Mouse (Mus musculus) heart, adult 9 months (tissue): ENCODE results near the gene Gpank1.

Source experiments
- DNase-seq, 2 experiments: peaks; one replicate each; pipeline ENCODE4 v3.0.0; 2022; ENCODE audit warnings: low spot score in 2 of 2

Gpank1 gene

DNA sequence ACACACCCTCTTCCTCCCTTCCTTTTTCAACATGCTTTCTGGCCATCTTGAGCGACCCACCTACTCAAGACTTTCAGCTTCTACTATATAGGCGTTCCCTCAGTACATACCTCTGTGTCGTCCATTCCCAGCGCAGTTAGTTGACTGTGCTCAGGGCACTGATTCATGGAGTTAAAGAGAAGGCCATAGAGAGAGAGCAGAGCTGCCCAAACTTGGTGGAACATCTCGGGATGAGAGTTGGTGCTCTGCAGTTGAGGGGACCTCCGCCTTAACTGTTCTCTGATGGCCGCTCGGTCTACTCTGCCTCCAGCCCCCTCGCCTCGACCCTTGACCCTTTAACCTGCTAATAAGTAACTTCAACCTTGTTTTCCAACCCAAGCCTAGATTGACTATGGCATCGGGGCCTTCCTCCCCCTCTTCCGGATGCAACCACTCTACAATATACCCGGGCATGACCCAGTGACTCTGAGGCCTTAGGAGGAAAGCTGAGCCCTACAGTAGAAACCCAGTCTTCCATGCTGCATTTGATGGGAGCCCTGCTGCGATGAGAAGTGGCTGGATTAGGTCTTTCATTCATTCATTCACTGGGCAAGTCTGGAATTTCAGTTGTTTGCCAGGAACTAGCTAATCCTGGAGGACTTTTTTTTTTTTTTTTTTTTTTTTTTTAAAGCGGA, 10.4 kb downstream of the Gpank1 start, which contains the start of gene Apom:
TSS of gene Apom (minus strand) at position 551 of the 674 bp plus-strand sequence.
- DNase-seq: no peak

DNA sequence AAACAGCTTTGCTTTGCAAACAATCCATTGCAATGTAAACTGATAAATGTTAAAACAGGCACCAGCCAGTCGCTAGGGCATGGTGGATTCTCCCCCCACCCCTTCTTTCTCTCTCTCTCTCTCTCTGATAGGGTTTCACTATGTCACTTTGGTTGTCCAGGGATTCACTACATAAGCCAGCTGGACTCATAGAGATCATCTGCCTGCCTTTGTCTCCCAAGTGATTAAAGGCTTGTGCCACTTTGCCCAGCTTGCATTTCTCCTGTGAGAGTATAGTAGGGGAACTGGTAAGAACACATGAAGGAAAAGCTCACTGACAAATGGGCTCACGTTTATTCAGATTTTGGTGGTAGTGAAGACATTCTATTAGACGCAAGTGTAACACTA, 10.9 kb downstream of the Gpank1 start:
- DNase-seq: no peak

DNA sequence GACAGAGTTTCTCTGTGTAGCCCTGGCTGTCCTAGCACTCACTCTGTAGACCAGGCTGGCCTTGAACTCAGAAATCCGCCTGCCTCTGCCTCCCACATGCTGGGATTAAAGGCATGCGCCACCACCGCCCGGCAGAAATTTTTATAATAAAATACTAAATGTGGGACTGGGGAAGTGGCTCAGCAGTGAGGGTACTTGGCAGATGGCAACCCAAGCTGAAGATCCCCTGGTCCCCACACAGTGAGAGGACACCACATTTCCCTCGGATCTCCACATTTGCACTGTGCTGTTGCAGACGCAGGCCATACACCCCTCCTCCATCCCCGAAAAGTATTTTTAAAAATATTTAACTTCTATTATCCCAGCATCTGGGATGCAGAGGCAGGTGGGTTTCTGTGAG, 12.3 kb downstream of the Gpank1 start:
- no peak for DNase-seq

DNA sequence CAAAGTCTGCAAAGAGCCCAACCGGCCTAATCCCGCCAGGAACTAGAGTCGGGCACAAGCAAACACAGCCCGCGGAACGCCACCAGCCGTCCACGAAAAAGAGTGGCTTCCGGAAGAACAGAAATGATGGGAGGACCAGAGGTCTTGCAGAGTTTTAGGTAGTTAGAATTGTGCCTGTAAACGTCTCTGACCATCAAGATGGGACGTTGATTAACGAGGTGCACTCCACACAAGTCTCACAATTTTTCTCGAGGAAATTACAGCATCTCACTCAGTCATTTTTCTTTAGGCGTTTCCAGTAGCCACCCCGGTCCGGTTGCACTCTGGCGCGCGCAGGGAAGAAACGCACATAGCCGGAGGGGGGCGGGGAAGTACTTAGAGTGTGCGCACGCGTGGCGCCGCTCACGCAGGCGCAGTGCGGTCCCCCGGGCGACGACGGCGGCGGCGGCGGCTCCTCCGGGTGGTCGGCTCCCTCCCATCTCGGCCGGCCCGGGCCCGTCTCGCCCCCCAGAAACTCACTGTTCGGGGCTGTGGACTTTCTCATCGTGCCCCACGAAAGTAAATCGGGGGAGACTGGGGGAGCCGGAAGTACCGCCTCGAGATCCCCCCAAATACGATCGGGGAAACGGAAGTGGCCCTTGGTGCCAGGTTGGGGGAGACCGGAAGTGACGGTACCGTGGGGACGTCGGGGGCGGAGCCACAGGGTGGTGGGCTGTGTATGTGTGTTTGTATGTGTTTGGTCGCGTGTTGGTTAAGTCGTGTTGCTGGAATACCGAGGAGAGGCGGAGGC, 13.7 kb downstream of the Gpank1 start, which contains the start of gene Bag6:
TSS of gene Bag6 (plus strand) at position 378 of the 790 bp plus-strand sequence.
- peak; percentile 96 for DNase-seq

DNA sequence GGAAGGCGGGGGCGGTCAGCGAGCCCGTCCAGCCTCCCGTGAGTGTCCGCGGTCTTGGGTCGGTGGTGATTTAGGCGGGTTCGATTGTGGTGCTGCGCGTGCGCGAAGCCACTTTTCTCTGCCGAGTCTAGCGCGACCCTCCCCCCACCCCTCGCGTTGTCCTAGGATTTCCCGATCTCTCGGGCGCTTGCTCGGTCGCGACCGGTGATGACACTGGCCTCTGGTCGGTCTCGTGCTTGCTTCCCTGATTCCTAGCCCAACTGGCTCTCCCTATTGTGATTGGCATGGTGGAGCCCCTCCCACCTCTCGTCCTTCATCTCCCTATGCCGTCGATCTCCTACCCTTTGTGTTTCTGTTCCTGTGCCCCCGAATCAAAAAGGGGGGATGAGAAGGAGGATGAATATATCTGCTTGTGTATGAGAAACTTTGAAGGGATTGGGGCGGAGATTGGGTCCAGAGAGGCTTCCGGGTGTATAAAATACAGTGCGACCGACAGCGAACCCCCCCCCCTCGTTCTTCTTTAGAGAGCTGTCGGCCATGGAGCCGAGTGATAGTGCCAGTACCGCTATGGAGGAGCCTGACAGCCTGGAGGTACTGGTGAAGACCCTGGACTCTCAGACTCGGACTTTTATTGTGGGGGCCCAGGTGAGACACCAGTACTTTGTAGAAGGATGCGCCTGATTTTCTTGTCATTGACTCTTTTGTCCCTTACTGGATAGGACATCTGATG, 14.5 kb downstream of the Gpank1 start:
- DNase-seq: no peak

DNA sequence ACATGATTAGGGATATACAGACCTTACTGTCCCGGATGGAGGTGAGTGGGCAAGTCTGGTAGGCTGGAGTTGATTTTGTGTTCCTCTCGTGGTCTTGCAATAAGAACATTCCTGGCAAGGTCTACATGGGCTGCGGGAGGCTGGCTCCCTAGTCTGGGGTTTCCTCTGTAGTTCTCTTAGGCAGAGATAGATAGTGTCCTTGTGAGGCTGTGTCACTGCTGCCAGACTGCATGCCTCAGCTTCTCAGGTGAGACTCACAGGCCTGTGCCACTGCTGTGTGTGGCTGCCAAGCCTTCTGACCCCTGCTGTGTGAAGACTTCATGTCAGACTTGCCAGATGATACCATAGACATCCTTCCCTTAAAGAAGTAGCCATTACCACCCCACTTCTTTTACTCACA, 18.0 kb downstream of the Gpank1 start:
- no peak for DNase-seq

DNA sequence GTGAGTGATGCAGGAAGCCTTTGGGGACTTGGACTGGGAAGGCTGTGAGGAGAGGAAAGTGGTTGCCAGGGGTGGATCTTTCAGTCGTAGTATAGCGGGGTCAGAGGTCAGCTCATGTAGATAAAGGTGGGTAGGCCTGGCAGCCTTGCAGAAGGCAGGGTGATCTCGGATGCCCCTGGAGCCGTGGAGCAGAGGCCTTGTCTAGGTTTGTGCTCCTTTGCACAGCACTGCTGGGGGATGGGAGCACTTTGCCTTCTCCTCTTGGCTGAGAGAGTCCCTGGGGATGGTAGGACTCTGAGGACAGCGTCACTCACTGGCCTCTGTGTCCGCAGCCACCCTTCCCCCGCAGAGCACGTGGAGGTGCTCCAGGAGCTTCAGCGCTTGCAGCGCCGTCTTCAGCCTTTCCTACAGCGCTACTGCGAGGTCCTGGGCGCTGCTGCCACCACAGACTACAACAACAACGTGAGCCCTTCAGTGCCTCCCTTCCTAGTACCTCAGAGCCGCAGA, 19.3 kb downstream of the Gpank1 start:
- DNase-seq: no peak

DNA sequence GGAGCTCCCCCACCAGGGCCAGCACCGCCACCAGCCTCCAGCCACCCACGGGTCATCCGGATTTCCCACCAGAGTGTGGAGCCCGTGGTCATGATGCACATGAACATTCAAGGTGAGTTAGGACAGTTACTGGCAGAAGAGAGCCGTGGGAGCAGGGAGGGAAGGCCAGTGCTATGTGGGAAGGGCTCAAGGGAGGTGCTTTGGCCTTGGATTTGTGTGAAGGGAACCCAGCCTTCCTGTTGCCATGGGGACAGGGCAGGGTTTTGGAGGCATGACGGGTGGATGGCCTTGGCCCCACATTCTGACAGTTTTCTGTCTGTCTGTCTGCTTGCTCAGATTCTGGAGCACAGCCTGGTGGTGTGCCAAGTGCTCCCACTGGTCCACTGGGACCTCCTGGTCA, 20.7 kb downstream of the Gpank1 start:
- DNase-seq: no peak

DNA sequence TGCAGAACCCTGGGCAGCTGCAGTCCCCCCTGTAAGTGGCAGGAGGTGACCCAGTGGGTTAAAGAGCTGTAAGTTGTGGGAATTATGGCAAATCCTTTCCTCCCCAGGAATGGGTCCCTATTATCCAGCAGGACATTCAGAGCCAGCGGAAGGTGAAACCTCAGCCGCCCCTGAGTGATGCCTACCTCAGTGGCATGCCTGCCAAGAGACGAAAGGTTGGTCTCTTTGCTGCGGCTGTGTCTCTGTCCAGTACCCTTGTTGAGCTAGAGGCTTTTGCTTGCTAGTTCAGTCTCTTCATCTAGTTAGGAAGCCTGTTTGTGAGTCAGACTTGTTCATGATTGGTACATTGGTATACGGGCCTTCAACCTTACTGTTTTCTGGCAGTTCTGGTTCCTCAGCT, 24.9 kb downstream of the Gpank1 start:
- no peak for DNase-seq

DNA sequence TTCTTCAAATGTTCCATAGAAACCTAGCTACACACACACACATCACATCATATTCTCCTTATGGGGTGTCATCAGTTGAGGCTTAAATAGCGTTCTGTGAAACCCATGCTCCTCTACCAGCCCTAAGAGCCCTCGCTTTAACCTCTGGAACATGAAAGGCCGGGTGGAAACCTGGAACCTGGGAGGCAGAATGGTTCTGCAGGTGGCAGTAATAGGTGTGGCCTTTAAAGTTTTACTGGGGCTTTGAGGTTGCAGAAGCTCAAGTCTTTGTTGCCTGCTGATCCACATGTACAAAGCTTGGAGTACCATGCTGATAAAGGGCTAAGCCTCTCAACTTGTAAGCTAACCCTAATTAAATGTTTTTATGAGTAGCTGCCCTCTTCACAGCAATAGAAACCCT, 26.1 kb downstream of the Gpank1 start:
- DNase-seq: no peak

DNA sequence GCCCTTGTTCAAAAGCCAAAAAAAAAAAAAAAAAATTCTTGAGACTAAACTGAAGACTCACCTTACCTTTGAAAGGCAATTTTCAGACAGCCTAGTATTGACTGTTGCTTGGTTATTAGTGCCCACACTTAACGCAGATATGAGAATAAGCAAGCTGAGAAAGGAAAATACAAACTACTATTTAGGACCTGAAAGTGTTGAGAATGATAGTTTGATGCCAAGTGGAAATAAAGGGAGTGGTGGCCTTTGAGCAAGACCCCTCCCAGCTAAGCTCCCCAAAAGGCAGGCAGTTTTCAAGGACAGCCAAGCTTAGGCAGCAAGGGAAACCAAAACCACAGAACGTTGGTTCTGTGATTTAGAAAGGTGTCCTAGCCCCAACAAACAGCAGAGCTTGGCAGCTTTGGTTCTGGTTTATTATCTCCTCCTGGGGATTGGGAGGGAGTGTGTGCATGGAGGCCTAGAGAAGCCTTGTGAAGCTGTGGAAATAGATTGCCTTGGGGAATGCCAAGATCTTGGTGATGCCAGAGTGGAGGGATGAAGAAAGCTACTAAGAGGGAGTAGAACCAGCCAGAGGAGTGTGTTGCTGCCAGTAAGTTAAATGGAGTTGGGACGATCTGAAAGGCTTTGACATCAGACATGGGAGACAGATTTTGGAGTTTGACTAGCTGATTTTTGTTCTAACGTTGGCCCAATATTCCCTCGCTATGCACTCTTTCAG, 26.8 kb downstream of the Gpank1 start:
- DNase-seq: no peak

DNA sequence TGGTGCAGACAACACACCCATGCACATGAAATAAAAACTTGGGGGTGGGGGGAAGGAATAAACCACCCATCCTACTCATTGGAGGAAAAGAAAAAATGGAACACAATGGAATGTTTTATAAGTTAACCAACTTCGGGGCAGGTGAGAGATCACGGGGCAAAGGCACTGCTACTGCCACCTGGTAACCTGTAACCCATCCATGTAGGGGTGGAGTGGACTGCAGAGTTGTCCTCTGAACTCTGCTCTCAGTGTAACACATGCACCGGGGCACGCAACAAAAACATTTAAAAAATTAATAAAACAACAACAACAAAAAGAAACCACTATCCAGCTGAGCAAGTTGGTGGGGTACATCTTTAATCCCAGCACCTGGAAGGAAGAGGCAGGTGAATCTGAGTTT, 30.9 kb downstream of the Gpank1 start:
- no peak for DNase-seq

DNA sequence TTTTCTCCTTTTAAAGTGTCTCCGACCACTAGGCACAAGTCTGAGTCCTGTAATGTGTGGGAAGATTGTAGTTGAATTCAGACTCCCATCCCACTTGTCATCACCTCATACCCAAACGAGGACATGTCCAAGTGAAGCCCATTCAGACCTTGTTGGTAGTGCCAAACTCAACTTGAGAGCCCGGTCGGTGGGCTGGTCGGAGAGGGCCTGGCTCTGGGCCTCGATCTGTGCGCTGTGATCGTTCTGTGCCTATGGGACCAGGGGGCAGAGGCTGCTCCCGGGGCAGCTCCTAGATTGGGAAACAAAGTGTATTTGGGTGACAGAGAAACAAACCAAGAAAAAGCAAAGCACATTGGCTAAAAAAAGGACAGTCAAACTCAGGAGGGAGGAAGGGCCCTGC, 31.8 kb downstream of the Gpank1 start:
- no peak for DNase-seq

DNA sequence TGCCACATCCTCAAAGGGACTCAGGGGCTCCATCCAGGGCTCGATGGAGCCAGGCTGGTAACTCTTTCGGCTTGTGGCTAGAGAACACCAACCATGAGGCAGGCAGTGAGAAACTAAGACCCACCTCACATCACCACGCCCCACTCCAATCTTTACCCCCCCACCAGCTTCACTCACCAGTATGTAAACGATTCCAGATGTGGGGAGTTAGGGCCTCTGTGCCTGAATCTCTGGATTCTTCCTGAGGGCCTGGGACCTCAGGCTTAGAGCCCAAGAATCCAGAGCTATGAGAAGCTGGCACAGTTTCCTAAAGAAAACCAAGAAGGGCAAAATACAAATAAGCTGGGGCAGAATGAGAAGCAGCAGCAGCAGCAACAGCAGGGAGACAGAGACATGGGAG, 32.7 kb downstream of the Gpank1 start:
- DNase-seq: no peak

DNA sequence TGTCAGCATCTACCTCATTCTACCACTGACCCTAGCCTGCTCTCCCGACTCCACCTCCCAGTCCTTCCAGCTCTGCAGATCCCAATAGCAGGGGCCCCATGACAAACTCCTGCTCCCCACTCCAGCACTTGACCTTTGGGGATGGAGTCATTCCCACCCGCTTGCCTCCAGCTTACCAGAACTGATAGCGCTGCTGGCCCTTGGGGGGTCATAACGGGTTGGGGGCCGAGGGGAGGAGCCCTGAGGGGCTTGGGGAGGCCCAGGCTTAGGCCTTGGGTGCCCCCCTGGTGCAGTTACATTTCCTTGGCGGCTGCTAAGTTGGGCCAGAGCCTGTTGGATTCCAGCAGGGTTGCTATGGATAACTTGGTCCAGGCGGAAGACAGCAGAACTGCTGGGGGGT, 33.4 kb downstream of the Gpank1 start:
- no peak for DNase-seq

DNA sequence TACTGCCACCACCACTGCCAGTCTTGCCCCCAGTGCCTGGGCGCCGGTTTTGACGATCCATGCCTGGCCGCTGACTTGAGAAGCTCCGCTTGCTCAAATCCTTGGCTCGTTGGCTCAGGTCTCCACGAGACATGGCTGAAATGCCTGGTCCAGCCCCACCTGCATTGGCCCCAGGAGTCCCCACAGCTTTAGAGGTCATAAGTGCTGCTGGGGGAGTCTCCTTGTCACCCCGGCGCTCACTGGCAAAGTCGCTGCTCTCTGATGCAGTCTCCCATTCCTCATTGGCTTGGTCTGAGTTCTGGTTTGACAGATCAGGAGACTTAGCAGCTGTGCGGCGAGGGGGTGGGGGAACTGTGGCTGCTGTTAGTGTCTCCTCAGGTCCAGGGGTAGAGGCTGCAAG, 34.2 kb downstream of the Gpank1 start:
- DNase-seq: no peak

DNA sequence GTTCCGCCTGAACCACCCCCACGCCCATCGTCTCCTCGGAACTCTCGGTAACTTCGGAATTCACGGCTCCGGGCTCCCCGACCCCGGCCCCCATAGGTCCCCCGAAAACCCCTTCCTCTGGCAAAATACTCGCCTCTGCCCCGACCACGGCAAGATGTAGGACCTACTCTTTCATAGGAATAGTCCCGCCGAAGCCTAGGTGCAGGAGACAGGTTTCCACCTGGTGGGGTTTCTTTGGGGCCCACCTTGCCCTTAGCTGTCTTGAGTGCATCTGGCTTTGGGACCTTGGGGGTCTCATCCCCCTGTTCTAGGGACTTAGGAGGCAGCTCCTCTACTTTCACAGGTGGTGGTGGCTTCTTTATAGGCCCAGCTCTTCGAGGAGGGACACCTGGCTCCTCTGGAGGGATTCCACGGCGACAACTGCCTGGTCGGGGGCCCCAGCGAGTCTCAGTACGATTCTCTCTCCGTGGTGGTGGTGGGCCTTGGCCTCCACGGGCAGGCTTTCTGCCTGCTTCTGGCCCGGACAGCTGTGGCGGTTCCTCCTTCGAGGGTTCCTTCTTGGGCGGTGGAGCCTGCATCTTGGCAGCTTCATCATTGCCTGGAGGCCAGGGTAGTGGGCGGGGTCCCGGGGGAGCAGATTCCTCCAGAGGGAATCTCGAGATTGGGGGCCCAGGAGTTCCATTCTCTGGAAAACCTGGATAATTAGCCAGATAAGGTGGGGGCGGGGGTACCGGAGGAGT, 35.4 kb downstream of the Gpank1 start:
- no peak for DNase-seq

DNA sequence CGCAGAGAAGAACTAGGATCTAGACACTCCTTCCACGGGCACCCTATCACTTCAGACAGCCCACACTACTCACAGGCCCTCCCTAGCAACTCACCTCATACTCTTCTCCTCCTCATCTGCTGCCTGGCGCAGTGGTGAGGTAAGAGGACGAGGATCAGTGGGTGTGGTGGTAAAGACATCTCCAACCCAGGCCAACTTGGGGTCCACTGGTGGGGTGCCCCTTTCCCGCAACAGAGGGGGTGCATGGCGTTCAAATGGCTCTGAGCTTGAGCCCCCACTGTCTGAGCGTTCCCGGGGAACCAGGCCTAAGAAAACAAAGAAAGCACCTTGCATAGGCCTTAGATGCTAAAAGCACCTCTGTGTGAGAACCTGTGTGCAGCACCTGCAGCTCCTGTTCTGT, 36.0 kb downstream of the Gpank1 start:
- DNase-seq: no peak

DNA sequence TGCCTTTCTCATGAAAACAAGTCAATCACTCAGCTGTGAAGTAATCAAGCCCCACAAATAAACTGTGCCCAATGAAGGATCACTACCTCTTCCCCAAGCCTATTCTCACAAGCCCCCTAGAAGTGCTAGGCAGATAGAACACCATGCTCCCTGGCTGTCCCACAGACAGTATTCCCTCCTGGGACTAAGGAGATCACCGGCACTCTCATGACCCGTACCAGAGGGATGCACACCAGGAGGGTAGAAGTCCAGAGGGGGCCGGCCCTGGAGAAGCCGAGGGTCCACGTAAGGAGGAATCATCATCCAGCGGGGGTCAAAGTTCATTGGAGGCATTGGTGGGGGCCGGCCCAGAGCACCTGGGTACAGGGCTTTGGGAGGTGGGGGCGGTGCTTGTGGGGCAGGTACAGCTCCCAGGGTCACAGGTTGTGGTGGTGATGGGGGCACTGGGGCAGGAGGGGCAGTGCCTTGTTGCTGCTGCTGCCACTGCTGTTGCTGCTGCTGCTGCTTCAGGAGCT, 36.5 kb downstream of the Gpank1 start:
- no peak for DNase-seq

DNA sequence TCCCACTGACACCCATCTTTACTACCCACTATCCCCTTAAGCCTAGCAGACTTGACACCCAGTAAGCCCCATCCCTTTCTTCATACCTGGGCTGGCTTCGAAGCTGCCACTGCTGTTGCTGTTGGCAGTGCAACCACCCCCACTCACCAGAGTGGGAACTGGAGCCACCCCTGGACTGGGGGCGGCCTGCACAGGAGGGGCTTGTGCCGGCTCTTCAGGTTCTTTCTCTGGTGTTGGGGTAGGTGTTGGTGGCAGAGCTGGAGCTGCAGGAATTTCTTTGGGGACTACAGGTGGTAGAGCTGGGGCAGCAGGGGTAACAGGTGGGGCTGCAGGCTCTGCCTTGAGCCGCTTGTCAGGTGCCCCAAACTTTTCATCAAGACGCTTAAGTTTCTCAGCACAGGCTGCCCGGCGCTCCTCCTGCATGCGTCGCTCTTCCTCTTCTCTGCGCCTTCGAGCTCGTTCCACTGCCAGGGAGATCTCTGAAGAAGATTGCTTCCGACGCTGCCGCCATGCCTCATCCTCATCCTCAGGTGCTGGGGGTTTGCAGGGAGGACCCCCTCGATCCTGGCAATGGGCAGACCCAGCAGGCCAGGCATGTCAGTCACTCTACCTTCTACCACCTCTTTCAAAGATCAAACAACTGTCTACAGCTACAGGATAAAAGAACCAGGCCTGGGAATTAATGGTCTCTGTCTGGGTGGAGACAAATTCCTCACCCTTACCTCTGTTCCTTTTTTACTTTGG, 37.8 kb downstream of the Gpank1 start:
- DNase-seq: no peak
